Mouse (Mus musculus): ENCODE results near the gene Zzef1.
"Not testable (repeated sequence)": the region's sequence is repeated elsewhere in the genome, so short reads cannot be mapped to it uniquely, and the experiment has no call there.

Zzef1 gene

DNA sequence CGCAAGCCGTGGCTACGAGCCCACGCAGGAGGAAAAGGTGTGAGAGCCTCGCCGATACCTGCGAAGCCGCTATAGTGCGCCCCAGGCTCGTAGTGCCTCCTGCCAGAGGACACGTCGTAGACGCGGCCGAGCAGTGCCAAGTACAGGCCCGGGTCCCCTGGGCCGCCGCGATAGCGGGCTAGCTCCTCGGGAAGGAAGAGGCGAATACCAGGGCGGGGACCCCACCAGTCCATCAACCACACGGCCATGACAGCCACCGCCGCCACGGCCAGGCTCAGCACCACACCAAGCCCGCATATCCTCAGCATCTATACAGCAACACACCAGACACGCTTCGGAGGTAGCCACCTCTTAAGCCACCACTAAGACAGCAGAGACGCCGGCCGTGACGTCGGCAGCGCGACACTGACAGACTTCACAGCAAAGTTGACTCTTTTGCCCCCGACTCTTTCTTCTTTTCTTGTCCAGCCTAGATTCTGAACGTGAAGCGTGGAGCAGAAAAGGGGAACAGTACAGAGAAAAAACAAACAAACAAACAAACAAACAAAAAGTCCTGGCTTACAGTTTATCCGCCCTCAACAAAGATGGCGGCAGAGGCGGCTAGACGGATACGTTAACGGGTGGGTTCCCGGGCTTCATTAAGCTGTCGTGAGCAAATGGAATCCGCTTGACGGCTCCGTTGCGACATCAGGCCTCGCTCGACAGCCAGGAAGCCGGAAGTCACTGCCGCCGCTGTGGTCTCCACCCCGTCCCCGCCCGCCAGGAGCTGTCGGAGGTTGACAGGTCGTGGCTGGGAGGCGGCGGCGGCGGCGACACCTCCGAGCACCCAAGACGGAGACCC is at the start of gene Zzef1, which contains the start of gene Cyb5d2:
TSS of gene Zzef1 (plus strand) at position 772 of the 841 bp plus-strand sequence.
TSS of gene Cyb5d2 (minus strand) at position 688 of the 841 bp plus-strand sequence.
- DNase-seq (ENCODE audit: low spot score) = peak; percentile 96

DNA sequence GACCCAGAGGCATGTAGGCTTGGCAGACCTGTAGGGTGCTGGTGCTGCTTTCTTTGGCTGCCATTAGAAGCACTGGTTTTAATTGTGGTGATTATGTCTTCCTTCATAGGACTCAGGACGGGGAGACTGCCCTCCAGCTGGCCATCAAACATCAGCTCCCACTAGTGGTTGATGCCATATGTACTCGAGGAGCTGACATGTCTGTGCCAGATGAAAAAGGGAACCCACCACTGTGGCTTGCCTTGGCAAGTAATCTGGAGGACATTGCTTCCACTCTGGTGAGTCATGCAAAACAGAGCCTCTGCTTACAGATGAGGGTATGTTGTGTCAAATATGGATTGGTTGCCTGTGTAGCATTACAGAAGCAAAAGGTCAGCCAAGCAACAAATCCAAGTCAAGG is 44.1 kb upstream of the Zzef1 start:
- no peak for DNase-seq (ENCODE audit: low spot score)

DNA sequence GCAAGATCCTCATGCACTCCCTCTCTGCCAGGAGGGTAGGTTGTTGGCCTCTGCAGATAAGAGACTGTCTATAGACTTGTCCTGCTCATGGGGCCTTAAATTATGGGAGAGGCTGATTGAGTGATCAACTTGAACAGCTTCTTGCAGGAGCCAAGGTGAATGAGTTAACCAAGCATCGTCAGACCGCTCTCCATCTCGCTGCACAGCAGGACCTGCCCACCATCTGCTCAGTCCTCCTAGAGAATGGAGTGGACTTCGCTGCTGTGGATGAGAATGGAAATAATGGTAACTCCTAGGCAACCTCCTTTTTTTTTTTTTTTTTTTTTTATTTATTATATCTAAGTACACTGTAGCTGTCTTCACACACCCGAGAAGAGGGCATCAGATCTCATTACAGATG is 37.7 kb upstream of the Zzef1 start:
- no peak for DNase-seq (ENCODE audit: low spot score)

DNA sequence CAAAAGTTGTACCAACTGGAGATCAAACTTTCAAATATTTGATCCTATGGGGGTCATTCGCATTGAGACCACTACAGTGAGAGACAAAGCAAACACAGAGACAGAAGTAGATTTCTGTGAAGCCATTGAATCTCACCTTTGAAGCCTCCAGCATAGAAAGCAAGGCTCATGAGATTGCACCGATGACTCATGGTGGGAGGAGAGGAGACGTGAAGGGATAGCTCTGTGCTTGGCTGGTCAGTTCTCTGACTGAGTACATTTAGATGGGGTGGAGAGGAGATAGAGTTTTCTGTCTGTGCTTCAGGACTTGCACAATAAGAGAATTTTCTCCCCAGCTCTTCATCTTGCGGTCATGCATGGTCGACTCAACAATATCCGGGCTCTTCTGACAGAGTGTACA is 36.4 kb upstream of the Zzef1 start:
- no peak for DNase-seq (ENCODE audit: low spot score)

DNA sequence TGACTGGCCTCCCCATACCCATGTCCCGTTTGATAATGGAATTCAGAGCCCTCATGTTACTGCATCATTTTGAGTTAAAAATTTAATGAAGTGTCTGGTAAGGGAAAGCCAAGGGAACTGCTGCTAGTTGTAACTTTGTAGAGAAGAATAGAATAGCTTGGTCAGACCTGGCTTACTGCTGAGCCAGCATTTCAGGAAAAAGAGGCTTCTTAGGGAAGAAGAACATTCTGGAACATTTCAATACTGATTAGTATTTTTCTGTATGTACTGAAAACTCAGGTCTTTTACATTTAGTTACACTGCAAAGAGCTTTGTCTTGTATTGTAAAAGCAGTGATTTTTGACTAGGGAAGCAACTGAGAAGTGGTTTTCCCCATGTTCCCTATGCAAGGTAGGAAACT is 35.2 kb upstream of the Zzef1 start:
- DNase-seq (ENCODE audit: low spot score) = no peak

DNA sequence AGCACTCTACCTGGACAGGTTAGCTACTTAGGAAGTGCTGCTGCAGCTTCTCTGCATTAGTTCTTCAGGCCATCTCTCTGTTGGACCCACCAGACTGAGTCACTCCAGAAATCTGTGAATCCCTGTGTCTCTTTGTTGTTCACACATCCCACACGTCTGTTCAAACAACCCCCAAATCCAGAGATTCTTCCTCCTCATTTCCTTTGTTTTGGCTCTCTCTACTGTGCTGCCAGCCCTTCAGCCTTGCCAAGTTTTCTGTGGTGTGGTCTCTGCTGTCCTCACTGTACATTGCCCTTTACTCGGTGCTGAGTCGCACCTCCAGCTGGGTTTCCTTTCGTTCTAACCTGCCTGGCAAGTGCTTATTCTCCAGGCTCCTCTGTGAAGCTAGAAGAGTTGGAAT is 31.8 kb upstream of the Zzef1 start:
- peak; percentile 22 for DNase-seq (ENCODE audit: low spot score)

DNA sequence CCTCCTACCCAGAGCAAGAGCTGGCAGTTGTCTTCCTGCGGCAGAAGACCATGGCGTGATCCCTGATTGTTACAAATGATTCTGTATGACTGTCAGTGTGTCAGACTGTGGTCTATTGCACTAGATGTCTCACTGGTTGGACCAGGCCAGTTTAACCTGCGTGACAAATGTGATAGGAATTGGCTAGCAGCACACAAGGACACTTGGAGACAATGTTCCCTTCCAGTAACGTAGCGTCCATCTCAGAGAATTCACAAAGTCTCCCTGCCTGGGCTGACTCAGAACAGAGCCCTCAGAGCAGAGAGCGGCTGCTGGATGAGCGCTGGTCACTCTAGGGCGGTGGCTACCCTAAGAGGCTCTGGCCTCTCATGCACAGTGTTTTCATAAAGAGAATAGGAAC is 28.3 kb upstream of the Zzef1 start:
- DNase-seq (ENCODE audit: low spot score) = no peak

DNA sequence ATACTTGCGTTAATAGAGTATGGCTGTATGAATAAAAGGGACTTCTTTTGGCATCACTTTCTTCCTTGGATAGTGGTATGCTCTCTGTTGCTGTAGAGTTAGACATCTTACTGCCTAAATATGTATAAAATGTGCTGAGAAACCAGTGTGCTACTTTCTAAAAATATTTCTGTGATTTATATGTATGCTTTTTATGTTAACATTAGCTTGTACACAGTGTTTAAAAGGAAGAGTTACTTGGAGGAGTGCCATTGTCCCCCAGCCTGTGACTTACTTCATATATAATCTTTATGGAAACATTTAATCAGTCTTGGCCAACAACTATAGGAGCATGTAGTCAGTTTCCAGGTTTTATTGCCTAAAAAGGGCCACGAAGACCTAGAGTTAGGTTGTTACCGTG is 27.0 kb upstream of the Zzef1 start:
- DNase-seq (ENCODE audit: low spot score) = no peak

DNA sequence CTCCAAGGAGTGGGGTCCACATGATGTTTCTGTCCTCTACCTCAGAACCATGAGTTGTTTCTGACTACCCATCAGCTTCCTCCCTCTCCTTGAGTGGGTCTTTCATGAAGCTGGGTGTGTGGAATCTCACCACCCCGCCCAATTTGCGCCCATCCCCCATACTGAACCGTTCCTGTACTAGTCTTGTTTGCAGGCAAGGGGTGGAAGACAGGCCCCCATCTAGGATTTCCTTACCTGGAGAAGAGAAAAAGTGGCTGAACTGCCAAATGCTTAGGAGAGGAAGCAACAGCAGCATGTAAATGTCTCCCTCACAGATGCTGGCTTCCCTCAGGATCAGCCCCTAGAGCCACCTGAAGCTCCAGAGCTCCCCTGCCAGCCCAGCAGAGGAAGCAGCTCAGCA is 25.7 kb upstream of the Zzef1 start:
- no peak for DNase-seq (ENCODE audit: low spot score)

DNA sequence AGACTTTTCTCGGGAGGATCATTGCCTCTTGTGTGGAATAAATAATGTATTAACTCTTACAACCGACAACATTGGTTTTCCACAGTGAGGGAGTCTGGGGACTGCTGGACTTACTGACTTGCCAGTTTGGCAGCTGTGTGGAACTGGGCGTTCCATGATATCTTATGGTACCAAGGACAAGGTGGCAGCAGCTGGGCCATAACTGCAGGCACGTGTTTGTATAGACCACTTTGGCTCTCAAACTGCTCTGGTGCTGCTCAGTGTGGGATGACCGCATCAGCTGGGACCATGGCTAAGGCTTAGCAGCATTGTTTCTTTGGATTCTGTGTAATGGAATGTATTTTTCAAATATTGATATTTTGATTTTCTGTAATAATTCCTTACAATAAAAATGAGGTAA is 25.2 kb upstream of the Zzef1 start:
- DNase-seq (ENCODE audit: low spot score) = no peak

DNA sequence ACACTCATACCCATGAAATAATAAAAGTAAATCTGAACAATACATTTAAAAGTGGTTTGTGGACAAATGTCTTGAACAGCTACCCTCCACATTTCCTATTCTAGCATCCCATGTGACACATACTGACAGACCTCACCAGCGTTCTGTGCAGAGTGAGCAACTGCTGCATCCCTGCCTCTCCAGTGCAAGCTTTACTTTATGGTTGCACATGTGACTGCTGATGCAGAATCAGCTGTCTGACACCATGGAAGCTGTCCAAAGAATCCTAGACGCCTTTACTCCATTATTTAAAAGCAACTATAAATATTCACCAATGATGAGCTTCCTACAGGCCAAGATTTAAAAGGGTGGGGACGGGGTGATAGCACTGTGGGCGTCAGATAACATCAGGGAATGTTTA is 24.6 kb upstream of the Zzef1 start:
- no peak for DNase-seq (ENCODE audit: low spot score)

DNA sequence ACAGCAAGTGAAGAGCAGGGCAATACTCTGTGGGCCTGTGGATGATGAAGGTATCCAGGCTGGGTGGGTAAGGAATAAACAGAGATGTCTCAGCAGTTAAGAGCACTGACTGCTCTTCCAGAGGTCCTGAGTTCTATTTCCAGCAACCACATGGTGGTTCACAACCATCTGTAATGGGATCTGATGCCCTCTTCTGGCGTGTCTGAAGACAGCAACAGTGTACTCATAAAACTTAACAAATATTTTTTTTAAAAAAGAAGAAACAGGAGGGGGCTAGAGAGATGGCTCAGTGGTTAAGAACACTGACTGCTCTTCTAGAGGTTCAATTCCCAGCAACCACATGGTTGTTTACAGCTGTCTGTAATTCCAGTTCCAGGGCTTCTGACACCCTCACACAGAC is 23.4 kb upstream of the Zzef1 start:
- not testable (repeated sequence) for DNase-seq (ENCODE audit: low spot score)

DNA sequence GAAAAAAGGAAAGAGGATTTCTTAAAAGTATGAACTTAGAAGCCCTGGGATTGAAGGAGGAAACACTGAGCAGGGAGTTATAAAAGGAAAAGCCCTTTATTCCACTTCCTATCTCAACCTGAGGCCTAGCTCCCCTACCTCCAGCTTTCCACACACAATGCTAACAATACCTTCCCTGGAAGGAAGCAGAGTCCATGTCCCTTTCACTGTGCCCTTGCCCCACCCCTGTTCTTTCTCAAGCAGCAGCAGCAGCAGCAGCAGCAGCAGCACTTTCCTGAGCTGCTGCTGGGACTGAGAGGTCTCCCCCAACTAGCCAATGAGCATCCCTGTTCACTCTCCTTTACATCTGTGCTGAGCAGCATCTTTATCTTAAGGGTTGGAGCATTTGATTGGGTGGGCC is 17.1 kb upstream of the Zzef1 start:
- no peak for DNase-seq (ENCODE audit: low spot score)

DNA sequence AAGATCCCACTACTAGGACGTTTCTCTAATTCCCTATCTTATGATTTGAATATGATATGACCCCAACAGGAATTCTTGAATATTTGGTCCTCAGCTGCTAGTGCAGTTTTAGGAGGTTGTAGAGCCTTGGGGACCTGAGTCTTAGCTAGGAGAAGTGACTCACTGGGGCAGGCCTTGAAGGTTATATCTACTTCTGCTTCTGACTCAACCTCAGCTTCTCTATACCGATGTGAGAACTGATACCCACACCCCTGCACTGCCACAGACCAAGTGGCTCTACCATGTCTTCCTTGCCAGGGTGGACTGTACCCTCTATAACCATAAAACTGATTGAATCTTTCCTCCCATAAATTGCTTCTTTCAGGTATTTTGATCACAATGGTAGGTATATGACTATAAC is 13.9 kb upstream of the Zzef1 start:
- no peak for DNase-seq (ENCODE audit: low spot score)

DNA sequence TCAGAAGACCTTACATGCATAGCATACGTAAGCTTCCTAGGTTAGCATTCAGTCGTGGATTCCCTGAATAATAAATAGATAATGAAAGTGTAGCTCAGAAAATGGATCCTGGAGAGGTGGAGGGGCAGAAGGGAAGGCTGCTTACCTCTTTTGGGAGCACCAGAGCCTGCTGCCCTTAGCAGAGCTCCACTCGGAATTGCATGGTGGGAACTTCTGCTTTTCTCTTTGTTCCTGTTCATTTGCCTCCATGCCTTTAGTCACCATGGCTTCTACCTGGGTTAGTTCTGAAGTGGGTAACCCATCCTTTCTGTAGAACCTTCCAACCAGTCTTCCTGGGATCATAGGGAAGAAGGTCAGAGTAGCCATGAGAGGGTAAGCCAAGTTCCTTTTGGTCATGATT is 13.5 kb upstream of the Zzef1 start:
- DNase-seq (ENCODE audit: low spot score) = no peak

DNA sequence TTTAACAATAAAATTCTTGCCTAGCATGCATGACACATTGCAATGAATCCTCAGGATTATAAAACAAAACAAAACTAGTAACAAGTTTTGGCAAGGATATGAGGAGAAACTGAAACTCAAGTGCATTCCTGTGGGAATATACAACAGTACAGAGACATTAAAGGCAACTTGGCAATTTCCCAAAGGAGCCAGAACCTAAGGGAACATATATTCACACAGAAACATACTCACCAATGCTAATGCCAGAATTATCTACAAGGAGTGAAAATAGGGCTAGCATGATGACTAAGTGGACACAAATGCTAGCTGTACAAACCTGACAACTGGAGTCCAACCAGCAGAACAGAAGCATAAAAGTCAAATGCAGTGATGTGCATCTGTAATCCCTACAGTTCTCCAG is 4.0 kb upstream of the Zzef1 start:
- DNase-seq (ENCODE audit: low spot score) = no peak

DNA sequence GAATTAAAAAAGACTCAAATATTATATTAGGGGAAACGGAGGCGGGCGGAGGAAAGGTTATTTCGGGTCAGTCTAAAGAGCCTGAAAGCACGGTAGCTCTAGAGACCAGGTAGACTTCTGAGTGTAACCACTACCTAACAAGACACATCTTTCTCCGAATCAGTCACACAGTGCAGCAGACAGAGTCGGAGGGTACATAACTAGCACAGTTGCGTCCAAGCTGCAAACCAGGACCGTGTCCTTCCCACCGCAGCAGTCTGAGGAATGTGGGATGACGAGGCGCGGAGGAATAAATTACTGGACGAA is 924 bp upstream of the Zzef1 start:
- DNase-seq (ENCODE audit: low spot score) = no peak

DNA sequence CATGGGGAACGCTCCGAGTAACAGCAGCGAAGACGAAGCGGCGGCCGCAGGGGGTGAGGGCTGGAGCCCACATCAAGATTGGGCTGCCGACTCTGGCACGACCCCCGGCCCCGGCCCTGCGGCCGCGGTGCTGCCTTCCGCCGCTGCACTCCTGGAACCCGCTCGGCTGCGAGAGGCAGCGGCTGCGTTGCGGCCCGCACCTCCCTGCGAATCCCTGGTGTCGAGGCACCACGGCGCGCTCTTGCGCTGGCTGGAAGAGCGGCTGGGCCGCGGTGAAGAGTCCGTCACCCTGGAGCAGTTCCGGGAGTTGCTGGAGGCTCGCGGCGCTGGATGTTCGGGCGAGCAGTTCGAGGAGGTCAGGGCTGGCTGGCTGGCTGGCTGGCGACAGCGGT is 266 bp downstream of the Zzef1 start:
- no peak for DNase-seq (ENCODE audit: low spot score)

DNA sequence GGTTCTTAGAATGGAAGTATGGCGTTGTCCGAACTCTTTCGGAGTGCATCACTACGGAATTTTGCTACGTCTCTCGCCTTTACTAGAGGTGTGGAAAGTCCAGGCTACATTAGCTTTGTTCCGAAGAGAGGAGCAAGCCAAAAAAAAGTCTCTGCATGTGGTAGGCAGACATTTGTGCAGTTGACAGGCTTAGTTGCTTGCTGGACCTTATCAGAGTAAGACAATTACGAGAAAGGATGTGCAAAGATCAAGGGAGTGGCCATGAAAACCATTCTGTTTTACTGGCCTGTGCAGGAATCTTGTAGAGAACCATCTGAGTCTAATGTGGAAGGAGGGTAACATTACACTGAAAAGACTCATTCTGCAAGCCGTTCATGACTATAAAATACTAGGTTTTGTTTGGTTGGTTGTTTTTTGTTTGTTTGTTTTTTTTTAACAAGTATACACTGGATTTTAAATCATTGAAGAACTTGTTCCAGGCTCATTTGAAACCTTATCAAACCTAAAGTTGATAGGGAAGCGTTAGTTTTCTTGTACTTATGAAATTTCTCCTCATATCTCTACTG is 830 bp downstream of the Zzef1 start:
- no peak for DNase-seq (ENCODE audit: low spot score)

DNA sequence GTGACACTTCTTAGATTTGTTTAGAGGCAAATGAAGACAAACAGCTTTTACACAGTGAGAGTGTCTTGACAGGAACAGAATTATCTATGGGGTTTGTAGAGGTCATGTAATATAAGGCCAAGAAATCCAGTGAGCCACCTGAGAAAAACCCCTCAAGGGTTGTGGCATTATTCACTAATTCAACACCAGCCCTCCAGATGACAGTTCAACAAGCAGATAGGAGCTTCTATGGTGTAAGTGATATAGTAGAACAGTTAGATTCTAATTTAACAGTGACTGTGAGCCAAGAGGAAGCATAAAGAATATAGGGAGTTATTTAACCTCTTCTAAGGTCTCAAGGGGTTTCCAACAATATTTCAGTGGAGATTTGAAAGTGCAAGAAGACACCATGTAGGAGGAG is 2.1 kb downstream of the Zzef1 start:
- no peak for DNase-seq (ENCODE audit: low spot score)

DNA sequence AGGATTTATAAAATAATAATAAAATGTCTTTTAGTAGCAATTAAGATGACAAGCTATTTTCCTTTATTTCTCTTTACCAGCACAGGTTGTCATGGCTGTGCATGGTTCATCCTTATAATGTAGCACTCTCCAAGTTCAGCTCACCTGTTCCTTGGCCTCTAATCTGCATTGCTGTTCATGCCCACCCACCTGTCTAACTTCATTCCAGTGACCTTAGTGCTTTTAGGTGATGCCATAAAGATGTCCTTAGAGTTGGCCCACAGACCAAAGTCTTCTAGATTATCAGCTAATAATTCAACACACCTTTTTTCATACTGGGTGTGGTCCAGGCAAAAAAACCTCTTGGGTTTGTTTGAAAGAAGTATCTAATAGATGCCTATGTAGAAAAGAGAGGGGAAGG is 5.2 kb downstream of the Zzef1 start:
- no peak for DNase-seq (ENCODE audit: low spot score)

DNA sequence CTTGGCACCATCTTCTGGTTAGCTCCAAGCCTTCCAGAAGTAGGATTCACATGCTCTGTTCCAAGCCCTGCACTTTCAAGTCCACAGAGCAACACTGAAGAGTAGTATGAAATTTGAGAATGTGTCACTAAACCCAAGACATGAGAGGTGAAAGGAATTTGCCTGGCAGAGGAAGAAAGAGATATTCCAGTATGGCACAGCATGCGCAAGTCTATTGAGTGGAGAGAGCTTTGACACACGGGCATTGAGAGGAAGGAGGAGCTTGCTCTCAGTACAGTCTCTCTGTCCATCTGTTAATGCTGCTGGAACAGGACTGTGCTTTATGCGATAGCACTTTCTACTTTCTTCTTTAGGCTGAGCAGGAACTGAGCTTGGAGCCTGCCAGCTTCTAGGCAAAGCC is 7.0 kb downstream of the Zzef1 start:
- DNase-seq (ENCODE audit: low spot score) = no peak

DNA sequence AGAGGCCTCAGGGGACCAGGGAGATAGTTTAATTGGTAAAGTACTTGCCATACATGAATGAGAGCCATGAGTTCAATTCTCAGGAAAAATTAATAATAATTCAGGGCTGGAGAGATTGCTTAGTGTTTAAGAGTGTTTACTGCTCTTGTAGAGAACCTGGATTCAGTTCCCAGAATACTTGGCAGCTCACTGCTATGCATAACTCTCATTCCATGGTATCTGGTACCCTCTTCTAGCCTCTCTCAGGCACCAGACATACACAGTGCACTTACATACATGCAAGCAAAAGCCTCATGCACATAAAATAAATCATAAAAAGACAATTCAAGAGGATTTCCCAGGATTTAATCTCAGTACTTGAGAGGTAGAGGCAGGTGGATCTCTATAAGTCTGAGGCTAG is 8.6 kb downstream of the Zzef1 start:
- no peak for DNase-seq (ENCODE audit: low spot score)

DNA sequence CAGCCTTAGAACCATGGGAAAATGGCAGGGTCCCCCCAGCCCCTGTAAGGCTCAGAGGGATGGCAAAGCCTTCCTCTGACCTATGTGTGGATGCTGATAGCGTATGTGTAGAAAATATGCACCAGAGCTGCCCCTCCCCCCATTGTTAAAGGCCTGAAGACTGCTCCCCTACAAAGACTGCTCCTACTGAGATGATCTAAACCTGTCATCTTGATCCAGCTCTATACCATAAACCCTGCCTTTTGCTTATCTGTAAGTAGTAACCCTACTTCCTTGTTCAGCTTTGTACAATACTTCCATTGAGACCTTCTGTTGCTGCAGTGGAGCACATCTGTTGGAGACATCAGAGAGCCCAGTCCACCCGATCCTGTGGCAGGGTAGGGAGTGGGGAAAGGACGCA is 9.2 kb downstream of the Zzef1 start:
- no peak for DNase-seq (ENCODE audit: low spot score)
